Mouse (Mus musculus) olfactory bulb, adult 2 months (tissue): ENCODE results near the gene Cd81.

ENCODE experiments used
- CTCF ChIP-seq: fragments of 200-500 bp; IDR thresholded peaks from 2 replicates; pipeline ENCODE4 v1.5.1; 2012; ENCODE audit warnings: low read depth, mild to moderate bottlenecking, low read length, moderate library complexity; ENCODE audit not compliant: insufficient read depth
- POLR2A ChIP-seq: fragments of 200-500 bp; IDR thresholded peaks from 2 replicates; pipeline ENCODE4 v1.6.1; 2012; ENCODE audit warnings: mild to moderate bottlenecking, low read depth, low read length, moderate library complexity; ENCODE audit not compliant: insufficient read depth

- peak; percentile 41 for TF ChIP-seq POLR2A
- TF ChIP-seq CTCF: no peak
Observed at GRCm38 (mm10) chr7:143068882-143069591, 16.5 kb downstream of the Cd81 start, which contains the start of gene Tssc4.
